Mouse (Mus musculus) liver, postnatal 0 days (tissue): Measurements from ENCODE around the gene Olfr1260.

Source experiments
- CTCF ChIP-seq: sonication (generic); IDR thresholded peaks from 2 replicates; pipeline ENCODE4 v1.5.1; 2016; ENCODE audit warnings: antibody characterized with exemption, low read depth
- EP300 ChIP-seq: IDR thresholded peaks from 2 replicates; pipeline ENCODE4 v1.6.1; 2016; ENCODE audit warnings: antibody characterized with exemption, low read depth, mild to moderate bottlenecking

DNA sequence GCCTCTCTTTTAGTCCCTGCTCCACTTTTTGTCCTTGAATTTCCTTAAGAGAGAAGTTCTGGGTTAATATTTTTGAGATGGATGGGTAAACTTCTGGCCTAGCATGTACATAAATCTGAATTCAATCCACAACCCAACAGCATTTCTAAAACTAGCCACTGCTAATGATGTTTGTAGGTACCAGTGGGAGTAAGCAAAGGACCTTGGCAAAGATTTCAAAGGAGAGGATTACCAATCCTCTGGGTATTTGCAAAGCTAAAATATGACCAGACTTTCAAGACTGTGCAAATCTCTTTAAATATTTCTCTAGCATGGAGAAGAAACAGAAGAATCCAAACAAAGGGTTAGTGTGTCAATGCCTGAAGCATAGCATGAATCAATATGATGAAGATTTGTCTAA, 25.7 kb downstream of the Olfr1260 start, which contains the start of gene Olfr1262:
- TF ChIP-seq CTCF (no peak), EP300 (no peak)
